Mouse (Mus musculus) mature B cell (primary cell): ENCODE results near the gene Mest.

Experiments
- in situ Hi-C: fragments of 300-500 bp; cut with MboI; formaldehyde crosslinking; loops from 2 replicates; pipeline ENCODE4 v1.14.3; 2019

Mest gene

DNA sequence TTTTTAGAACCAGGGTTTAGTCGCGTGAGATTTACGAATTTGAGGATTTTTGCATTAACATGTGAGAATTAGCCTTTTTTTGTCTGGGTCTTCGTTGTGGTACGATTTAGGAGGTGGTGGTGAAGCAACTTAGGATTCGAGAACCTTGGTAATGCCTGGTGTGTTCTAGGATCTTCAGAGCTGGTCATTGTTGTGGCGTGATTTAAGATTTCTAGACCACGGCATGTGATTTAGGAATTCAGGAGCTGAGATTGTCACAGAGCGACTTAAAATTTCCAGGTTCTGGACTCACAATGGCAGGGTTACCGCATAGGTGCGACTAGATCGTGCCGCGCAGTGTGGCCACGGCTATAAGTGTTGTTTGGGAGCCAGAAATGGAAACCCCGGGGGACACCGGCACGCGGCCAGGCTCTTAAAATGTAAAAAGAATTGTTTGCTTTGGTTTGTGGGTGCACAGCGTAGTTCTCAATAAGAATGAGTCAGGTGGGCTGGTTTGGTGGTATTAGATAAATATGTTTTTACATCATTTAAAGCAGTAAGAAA lies 15.2 kb downstream of the Mest start:
- in situ Hi-C loops, result no loop called here

GRCm38 (mm10) chr6:30739177-30739747 lies 15.9 kb downstream of the Mest start:
- in situ Hi-C loops, result no loop called here

DNA sequence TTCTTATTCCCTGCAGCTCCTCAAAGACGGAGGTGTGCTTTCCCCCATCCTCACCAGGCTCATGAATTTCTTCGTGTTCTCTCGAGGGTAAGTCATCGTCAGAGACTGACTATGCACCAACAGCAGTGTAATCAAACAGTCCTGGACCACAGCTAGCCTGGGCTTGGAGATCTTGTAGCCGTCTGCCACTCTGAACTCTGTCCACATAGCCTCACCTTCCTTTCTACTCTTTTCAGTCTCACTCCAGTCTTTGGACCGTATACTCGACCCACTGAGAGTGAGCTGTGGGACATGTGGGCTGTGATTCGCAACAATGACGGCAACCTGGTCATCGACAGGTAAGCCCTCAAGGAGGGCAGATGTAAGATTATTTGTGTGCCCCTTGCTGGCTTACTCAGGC lies 21.5 kb downstream of the Mest start:
- in situ Hi-C loops, result no loop called here

DNA sequence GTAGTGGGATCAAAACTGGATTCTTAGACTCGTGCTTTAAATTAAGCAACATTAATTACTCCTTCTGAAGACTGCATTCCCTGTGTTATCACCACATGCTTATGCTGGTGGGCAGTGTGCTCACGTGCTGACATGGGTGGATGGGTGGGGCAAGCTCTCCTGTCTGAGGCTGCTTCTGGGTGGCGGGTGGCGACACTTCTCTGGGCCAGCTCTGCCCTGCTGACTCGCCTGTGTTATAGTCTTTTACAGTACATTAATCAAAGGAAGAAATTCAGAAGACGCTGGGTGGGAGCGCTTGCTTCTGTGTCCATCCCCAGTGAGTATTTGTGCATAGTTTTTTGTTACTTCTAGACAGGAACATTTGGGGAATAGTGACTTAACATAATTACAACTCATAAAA lies 22.2 kb downstream of the Mest start:
- in situ Hi-C loops, result no loop called here

- in situ Hi-C loops, result no loop called here
These were observed 24.4 kb downstream of the Mest start for GRCm38 (mm10) chr6:30747631-30748357.

DNA sequence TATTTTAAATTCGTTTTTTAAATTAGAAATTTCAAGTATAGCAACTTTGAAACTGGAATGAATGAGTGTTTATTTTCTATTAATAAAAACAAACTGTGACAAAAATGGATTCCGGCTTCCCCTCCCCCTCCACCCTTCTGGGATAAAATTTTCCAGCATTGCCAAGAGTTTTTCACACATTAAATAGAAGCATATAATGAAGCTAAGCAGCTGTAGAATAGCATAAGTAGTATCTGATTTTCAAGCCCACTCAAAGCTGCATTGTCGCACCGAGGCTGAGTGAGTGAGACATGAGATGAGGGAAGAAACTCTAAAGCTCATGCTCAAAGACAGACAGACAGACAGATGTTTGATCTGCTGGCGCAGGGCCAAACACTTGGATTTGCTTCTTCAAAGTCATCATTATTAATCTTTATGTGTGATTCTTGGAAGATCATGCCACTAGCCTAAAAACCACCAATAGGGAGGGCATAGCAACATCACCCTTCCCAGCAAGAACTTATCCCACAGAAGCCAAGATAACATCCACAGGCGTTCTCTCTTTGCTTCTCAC lies 25.1 kb downstream of the Mest start:
- in situ Hi-C loops, result no loop called here

- in situ Hi-C loops, result no loop called here
These were observed 25.8 kb downstream of the Mest start for GRCm38 (mm10) chr6:30749042-30749689.

DNA sequence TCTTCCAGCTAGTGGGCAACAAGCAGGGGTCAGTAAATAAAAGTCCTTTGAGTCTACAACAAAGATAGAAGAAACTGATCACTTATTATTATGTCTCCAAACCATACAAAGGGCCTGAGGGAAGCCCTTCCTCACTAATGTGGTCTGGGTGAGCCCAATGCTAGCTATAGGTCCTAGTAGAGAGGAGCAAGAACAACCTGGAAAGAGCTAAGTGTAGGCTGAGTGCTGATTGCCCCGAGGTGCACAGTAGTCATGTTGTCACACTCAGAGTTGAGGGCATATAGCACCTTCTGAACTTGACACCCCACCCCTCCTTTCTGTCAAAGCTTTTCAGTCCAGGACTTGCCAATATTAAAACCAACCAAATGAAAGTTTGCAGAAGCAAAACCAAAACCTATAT lies 26.5 kb downstream of the Mest start:
- in situ Hi-C loops, result no loop called here

DNA sequence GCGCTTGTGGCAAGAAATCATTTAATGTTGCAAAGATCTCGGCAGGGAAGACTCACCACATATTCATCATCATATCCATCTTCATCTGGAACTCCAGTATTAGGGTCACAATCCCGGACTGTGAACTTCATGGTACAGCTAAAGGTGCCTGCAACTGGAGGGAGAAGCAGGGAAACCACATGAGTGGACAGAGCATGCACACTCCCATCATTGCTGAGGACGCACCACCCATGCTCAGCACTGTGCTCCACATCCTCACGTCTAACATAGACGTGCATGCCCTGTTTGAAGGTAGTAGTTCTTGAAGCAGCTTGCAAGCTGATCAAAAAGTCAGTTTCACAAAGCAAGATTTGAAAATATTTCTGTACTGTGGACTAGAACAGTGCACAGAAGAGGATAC lies 27.1 kb downstream of the Mest start:
- in situ Hi-C loops, result no loop called here

DNA sequence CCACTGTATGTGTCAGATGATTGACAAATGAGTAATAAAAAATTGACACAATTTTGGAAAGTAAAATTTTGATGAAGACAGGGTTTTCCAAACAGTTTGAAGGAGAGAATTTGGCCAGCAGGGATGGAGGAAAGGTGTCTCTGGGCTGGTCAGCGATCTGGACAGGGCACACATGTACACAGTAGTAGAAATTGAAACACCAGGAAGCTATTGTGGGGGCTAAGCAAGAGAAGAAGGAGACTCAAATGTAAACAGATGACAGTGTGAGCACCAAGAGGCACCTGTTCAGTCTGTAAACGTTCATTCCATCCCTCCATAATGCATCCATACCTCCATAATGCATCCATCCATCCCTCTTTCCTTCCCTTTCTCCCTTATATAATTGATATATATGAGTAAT lies 27.9 kb downstream of the Mest start:
- in situ Hi-C loops, result no loop called here
